Mouse (Mus musculus) left cerebral cortex, postnatal 10 days (tissue): ENCODE measurements at regions not wholly inside any gene's neighbourhood (a gene's known extent, or its start where the extent isn't known, plus 50 kb on each side); places are given as distances from the start of the nearest gene placed in this dataset. TPM values are rescaled to one million over a fixed set of nuclear protein-coding genes. Genes with fewer than 3 reads are reported as not detected.

Experiments
- DNase-seq, 2 experiments: peaks; one replicate each; pipeline ENCODE4 v3.0.0; 2021 to 2022; ENCODE audit warnings: low spot score in 2 of 2, mixed read lengths in 1 of 2; ENCODE audit errors: extremely low spot score in 1 of 2
- intact Hi-C: fragments of 180-260 bp; cut with DNase I; formaldehyde crosslinking; loops from one replicate; pipeline ENCODE4 v1.15.1; 2025
- microRNA-seq: library from miRNA; unstranded; fragments of <30 nt; microRNA quantifications from one replicate; pipeline ENCODE4 v1.2.0, GENCODE M21; 2022

DNA sequence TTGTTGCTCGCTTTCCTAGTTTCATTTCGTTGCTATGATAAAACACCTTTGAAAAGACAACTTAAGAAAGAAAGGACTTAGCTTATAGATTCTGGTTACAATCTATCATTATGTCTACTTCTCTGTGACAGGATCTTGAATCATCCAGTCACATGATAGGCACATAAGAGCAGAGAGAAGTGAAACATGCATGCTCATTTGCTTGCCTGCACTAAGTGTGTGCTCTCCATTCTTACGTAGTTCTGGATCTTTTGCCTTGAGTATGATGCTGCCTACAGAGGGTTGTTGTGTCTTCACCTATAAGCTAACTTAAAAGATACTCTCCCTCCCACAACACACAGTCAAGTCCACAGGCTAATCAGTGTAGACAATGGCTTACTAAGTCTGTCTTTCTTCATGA lies 62.1 kb upstream of the Pou1f1 start:
- intact Hi-C loops = no loop called here
- no peak for DNase-seq

DNA sequence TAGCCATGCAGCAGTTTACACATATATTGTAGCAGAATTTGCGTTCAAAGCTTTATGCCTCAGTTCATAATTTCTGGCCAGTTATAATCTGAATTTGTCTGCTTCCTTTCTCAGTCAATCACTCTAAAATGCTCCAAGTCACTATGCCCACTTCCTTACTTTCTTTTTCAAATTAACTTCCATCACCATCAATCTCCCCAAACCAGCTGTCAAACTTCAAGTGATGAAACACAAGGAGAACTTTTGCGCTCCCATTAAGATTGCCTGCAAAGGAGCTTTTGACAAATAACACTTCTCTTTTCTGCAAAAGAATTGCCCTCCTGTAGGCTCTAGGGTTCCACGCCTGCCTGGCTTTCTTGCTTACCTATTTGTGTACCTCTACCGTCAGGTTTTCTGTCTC lies 50.6 kb upstream of the Pou1f1 start:
- no peak for DNase-seq
- intact Hi-C loops = loop anchor here (5.0 to 10.0 kb wide), 3 partner anchors 97 to 562 kb away; partner anchors contain the start of gene Htr1f

Small RNA genes in the stretch of these regions (microRNA-seq; reads per million reads assigned to microRNA genes)
- not detected for gene Gm23659
